Mouse (Mus musculus) lung, embryonic 15.5 days (tissue): ENCODE measurements around the gene Gm5039. TPM values are rescaled to one million over a fixed set of nuclear protein-coding genes. Genes with fewer than 3 reads are reported as not detected.
"Not testable (repeated sequence)": the region's sequence is repeated elsewhere in the genome, so short reads cannot be mapped to it uniquely, and the experiment has no call there.

Experiments
- ATAC-seq: fragments of 200-750 bp; cut with Nextera tagmentation; 2 replicates; pipeline ENCODE4 v1.8.0; 2017; ENCODE audit warnings: moderate number of reproducible peaks, borderline replicate concordance; ENCODE audit not compliant: low FRiP score, low TSS enrichment; ENCODE audit errors: extremely low read depth
- H3K27ac ChIP-seq: fragments of 300-500 bp; sonication (generic); 2 replicates; pipeline ENCODE4 v1.5.1; 2015; ENCODE audit warnings: moderate library complexity, mild to moderate bottlenecking, inconsistent platforms
- H3K27me3 ChIP-seq: fragments of 300-500 bp; sonication (generic); 2 replicates; pipeline ENCODE4 v1.6.1; 2015; ENCODE audit warnings: inconsistent platforms
- H3K36me3 ChIP-seq: fragments of 300-500 bp; sonication (generic); 2 replicates; pipeline ENCODE4 v1.6.1; 2015; ENCODE audit warnings: inconsistent platforms
- H3K4me1 ChIP-seq: fragments of 300-500 bp; sonication (generic); 2 replicates; pipeline ENCODE4 v1.6.1; 2015; ENCODE audit warnings: inconsistent platforms
- H3K4me2 ChIP-seq: fragments of 300-500 bp; sonication (generic); 2 replicates; pipeline ENCODE4 v1.6.1; 2015; ENCODE audit warnings: inconsistent platforms, mild to moderate bottlenecking, moderate library complexity
- H3K4me3 ChIP-seq: fragments of 300-500 bp; sonication (generic); 2 replicates; pipeline ENCODE4 v1.5.1; 2015; ENCODE audit warnings: mild to moderate bottlenecking, inconsistent platforms
- H3K9ac ChIP-seq: fragments of 300-500 bp; sonication (generic); 2 replicates; pipeline ENCODE4 v1.6.1; 2015; ENCODE audit warnings: inconsistent platforms
- H3K9me3 ChIP-seq: fragments of 300-500 bp; sonication (generic); 2 replicates; pipeline ENCODE4 v1.6.1; 2016; ENCODE audit warnings: inconsistent platforms
- WGBS: fragments of 180-500 bp; shearing (Covaris S2); methylation state at CpG from one replicate; pipeline ENCODE4 v1.1.7; 2015; 5-methylcytosine and 5-hydroxymethylcytosine counted together
- polyA plus RNA-seq: library from polyadenylated mRNA; unstranded; fragments of >200 nt; fragmentation: Nextera tagmentation; extraction: Ambion mirVana; gene quantifications from 2 replicates; pipeline ENCODE4 v1.2.1, GENCODE M21; 2015

Gm5039 gene
- polyA plus RNA-seq, result not detected in 2 replicates

GRCm38 (mm10) chr12:88323926-88324325 lies at the start of gene Gm5039:
Gene Gm5039, minus strand, starts transcription at chr12:88324026.
- not testable (repeated sequence) for H3K9me3 ChIP-seq, H3K9ac ChIP-seq, ATAC-seq, H3K4me3 ChIP-seq, H3K36me3 ChIP-seq, H3K27ac ChIP-seq, H3K27me3 ChIP-seq, H3K4me2 ChIP-seq, H3K4me1 ChIP-seq
- 90% methylated on average over 2 of the region's 2 CpGs for WGBS

DNA sequence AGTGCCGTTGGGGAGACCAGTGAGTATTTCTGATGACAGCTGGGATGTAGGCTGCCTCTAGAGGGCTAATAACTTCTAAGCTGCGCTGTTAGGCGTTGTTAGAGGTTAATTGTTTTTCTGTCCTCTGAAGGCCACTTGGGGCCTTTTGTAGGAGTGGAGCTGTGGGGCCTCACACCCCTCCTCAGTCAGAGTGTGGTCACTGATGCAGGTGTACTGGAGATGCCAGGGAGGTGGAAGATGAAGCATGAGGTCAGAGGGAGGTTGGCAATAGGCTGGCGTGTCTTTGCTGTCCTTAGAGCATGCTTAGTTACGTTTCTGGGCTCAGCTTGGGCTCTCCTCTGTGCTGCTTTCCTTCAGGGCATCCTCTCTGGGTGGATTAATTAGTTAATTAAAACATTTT lies 48.2 kb upstream of the Gm5039 start:
- Histone ChIP-seq H3K9me3 (no peaks in the 10 kb centered on the region), H3K4me3 (no peak overlapping the region), H3K4me2 (no peak overlapping the region), H3K27me3 (no peaks in the 10 kb centered on the region), H3K36me3 (no peaks in the 10 kb centered on the region), H3K9ac (no peak overlapping the region), H3K27ac (no peak overlapping the region), H3K4me1 (no peaks in the 10 kb centered on the region)
- WGBS, result 57% methylated on average over 5 of the region's 5 CpGs
- peak; percentile 39; the same call in 1 of the 2 replicates for ATAC-seq

DNA sequence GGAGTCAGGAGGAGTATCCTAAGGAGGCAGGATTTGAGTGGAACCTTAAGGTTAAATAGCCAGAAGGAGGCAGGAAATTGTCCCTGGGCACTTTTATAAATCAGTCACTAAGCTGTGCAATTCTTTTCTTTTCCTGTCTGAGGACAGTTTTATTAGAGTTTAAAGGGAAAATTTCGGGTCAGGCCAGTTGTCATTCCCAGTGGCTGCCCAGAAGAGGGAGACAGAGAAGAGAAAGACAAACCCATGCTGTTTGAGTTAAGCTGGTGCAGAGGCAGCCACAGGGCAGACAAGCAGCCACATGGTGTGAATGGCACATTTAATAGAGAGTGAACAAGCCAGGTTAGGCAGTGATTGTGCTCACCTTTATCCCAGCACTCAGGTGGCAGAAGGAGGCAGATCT lies 46.5 kb upstream of the Gm5039 start:
- not testable (repeated sequence) for H3K9ac ChIP-seq, H3K27me3 ChIP-seq, H3K9me3 ChIP-seq, H3K27ac ChIP-seq, H3K4me3 ChIP-seq, ATAC-seq, H3K4me2 ChIP-seq, H3K36me3 ChIP-seq, H3K4me1 ChIP-seq
- 7% methylated on average over 1 of the region's 1 CpGs for WGBS

- not testable (repeated sequence) for H3K4me3 ChIP-seq, H3K9me3 ChIP-seq, H3K36me3 ChIP-seq, H3K4me2 ChIP-seq, H3K9ac ChIP-seq, H3K27me3 ChIP-seq, ATAC-seq, H3K27ac ChIP-seq, H3K4me1 ChIP-seq
- WGBS, result 71% methylated on average over 4 of the region's 4 CpGs
Observed at GRCm38 (mm10) chr12:88369690-88370089, 45.9 kb upstream of the Gm5039 start.

DNA sequence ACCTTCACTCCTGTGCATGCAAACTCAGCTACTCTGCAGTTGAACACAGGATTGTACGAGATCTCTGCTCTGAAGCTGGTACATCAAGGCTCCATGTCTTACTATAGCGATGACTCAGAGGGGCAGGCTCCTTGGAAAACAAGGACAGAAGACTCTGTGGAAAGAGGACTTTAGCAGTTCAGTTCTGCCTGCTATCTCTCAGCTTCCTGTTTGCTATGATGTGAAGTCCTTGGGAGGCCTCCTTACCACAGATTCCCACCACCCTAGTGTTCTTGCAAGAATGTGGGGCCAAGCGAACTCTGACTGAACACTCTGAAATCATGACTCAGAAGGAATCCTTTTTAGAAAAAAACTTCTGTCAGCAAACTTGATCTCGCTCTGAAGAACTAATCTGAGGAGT lies 44.8 kb upstream of the Gm5039 start:
- H3K4me1 ChIP-seq, result no peaks in the 10 kb centered on the region
- ATAC-seq, result no peak
- H3K27me3 ChIP-seq, result no peaks in the 10 kb centered on the region
- H3K9me3 ChIP-seq, result no peaks in the 10 kb centered on the region
- no peaks in the 10 kb centered on the region for H3K36me3 ChIP-seq
- WGBS, result 77% methylated on average over 4 of the region's 4 CpGs
- H3K4me2 ChIP-seq, result no peak overlapping the region
- no peak overlapping the region for H3K9ac ChIP-seq
- H3K27ac ChIP-seq, result no peak overlapping the region
- no peak overlapping the region for H3K4me3 ChIP-seq

GRCm38 (mm10) chr12:88367673-88368072 lies 43.8 kb upstream of the Gm5039 start:
- H3K27ac ChIP-seq, result no peak overlapping the region
- no peak for ATAC-seq
- no peaks in the 10 kb centered on the region for H3K4me1 ChIP-seq
- no peak overlapping the region for H3K4me3 ChIP-seq
- no peaks in the 10 kb centered on the region for H3K9me3 ChIP-seq
- H3K36me3 ChIP-seq, result no peaks in the 10 kb centered on the region
- no peak overlapping the region for H3K9ac ChIP-seq
- H3K4me2 ChIP-seq, result no peak overlapping the region
- no peaks in the 10 kb centered on the region for H3K27me3 ChIP-seq
- WGBS, result 77% methylated on average over 4 of the region's 4 CpGs

DNA sequence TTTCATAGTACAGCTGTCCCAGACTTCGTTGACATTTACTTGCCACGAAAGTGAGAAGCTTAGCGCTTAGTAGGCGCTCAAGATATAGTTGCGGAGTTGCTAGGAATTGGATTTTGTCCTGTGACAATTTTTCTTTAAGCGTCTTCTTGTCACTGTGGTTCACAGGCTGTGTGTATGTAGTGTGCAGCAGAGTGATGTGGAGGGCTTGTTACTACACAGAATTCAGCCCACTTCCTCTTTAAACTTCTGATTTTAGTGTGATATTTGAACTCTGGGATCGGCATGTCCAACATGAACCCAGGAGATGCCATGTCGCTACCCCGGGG lies 37.3 kb upstream of the Gm5039 start:
- H3K4me1 ChIP-seq, result peaks cover 7% of the 10 kb centered on the region; the same call in 1 of the 2 replicates
- peak overlapping the region; percentile 86 for H3K4me2 ChIP-seq
- peak overlapping the region; percentile 60 for H3K9ac ChIP-seq
- 41% methylated on average over 9 of the region's 9 CpGs for WGBS
- no peaks in the 10 kb centered on the region for H3K27me3 ChIP-seq
- no peaks in the 10 kb centered on the region for H3K9me3 ChIP-seq
- no peak overlapping the region for H3K27ac ChIP-seq
- no peak for ATAC-seq
- H3K36me3 ChIP-seq, result no peaks in the 10 kb centered on the region
- peak overlapping the region; percentile 85 for H3K4me3 ChIP-seq

DNA sequence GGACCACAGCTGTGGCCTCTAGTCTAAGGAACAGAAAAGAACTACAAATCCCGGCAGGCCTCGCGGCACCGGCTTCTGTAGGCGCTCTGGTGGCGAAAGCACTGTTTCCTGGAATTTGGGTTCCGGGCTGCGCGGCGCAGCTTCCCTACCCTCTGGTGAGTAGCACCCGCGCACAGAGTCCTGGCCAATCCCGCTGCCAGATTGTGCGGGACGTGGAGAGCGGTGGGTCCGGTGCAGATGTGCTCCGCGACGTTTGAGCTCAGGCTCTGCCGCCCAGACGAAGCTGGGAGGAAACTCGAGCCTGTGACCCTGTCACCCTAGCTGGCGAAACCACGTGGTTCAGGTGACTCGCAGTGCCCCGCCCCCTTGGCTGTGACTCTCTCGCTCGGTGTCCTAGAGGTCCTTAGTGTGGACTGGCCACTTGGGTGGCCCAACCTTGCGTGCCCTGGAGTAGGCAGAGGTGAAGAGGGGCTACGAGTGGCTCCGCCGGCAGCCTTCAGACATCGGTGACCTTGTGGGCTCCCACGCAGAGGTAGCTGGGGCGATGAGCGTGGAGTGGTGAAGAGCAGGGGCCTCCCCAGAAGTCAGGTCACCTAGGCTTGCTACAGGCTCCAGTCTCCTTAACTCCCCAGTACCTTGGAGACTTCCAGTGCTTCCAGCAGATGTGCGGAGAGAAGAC lies 36.8 kb upstream of the Gm5039 start, which contains the start of gene Adck1:
Adck1 (plus strand) TSS at position 114 of the 679 bp plus-strand sequence.
- peak within 1 kb of the TSS; percentile 70 for H3K27ac ChIP-seq
- peak within 1 kb of the TSS; percentile 60 for H3K9ac ChIP-seq
- peaks cover 7% of the 10 kb centered on the region; the same call in 1 of the 2 replicates for H3K4me1 ChIP-seq
- under 1% methylated on average over 38 of the region's 38 CpGs for WGBS
- no peaks in the 10 kb centered on the region for H3K27me3 ChIP-seq
- no peaks in the 10 kb centered on the region for H3K36me3 ChIP-seq
- peak within 1 kb of the TSS; percentile 85 for H3K4me3 ChIP-seq
- peak; percentile 95 for ATAC-seq
- H3K4me2 ChIP-seq, result peak within 1 kb of the TSS; percentile 86
- H3K9me3 ChIP-seq, result no peaks in the 10 kb centered on the region

- Histone ChIP-seq H3K27me3 (no peaks in the 10 kb centered on the region), H3K9me3 (no peaks in the 10 kb centered on the region), H3K27ac (no peak overlapping the region), H3K4me1 (no peaks in the 10 kb centered on the region), H3K9ac (0 out of 2 replicates have a peak overlapping the region, but pooled peaks have one; percentile 19), H3K36me3 (no peaks in the 10 kb centered on the region), H3K4me3 (peak overlapping the region; percentile 31), H3K4me2 (peak overlapping the region; percentile 55)
- peak; percentile 35 for ATAC-seq
- 15% methylated on average over 40 of the region's 41 CpGs for WGBS
Observed at GRCm38 (mm10) chr12:88354182-88354702, 30.4 kb upstream of the Gm5039 start.

DNA sequence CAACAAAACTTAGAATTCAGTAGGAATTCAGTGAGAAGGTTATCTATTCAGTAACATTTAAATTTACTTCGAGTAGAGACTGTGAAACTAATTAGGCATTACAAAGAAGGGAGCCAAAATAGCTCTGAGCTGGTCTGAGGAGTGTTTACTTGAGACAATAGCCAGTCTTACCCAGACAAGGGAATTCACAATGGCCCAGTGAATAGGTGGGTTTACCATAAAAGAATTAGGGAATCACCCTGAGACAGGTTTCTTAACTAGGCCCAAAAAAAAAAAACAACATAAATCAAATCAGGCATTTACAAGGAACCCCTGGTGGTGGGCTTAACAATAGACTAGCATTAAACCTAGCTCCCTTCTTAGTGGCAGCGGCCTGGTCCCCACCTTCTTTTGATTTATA lies 17.5 kb upstream of the Gm5039 start:
- WGBS, result 53% methylated on average over 2 of the region's 2 CpGs

DNA sequence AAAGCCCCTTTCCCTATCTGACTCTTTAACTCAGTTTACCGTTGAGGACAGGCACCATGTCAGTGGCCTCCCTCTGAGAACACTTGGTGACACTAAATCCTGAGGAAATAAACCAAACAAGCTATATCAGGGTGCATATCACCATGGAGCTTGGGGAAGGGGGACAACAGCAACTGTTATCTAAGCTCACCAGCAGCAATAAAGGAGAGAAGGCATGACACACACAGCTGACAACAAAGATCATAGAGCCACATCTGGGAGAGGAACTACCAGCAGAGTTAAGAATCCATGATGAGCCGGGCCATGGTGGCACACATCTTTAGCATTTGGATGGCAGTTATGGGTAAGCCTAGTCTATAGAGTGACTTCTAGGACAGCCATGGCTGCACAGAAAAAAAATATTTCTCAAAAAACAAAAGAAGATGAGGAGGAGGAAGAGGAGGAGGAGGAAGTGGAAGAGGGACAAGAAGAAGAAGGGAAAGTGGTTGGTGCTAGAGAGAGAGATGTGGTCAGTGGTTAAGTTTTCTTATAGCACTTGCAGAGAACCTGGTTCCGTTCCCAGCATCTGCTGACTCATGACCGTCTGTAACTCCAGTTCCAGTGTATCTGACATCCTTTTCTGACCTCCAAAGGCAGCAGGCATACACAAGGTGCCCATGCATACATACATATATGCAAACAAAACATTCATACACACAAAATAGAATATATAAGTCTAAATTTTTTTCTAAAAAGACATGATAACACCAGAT lies 13.0 kb upstream of the Gm5039 start:
- H3K9ac ChIP-seq, H3K4me2 ChIP-seq, H3K4me1 ChIP-seq, H3K27me3 ChIP-seq, H3K9me3 ChIP-seq, H3K36me3 ChIP-seq, H3K4me3 ChIP-seq, ATAC-seq, H3K27ac ChIP-seq: not testable (repeated sequence)
- WGBS, result 63% methylated on average over 4 of the region's 4 CpGs

More for the DNA sequence above, 17.5 kb upstream of the Gm5039 start:
- not testable (repeated sequence) for H3K9ac ChIP-seq, H3K4me3 ChIP-seq, H3K27me3 ChIP-seq, H3K9me3 ChIP-seq, H3K4me2 ChIP-seq, ATAC-seq, H3K36me3 ChIP-seq, H3K27ac ChIP-seq, H3K4me1 ChIP-seq

DNA sequence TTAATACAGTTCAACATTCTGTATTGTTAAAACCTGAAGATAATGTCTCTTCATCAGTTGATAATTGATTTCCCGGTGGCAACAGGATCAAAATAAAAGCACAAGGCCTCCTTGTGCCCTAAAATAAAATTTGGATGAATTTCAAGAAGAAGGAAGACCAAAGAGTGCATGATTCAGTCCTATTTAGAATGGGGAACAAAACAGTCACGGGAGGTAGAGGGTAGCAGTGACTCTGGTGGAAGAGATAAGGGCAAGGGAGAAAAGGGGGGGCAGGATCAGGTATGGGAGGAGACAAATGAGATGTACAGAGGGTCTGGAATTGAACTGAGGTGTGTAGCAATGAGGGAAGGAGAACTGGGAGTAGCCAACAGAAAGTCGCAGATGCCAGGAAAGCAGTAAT lies 9.3 kb downstream of the Gm5039 start:
- no peak overlapping the region for H3K4me2 ChIP-seq
- H3K27me3 ChIP-seq, result no peaks in the 10 kb centered on the region
- no peak overlapping the region for H3K27ac ChIP-seq
- H3K9me3 ChIP-seq, result no peaks in the 10 kb centered on the region
- no peak overlapping the region for H3K9ac ChIP-seq
- H3K4me3 ChIP-seq, result no peak overlapping the region
- no peaks in the 10 kb centered on the region for H3K4me1 ChIP-seq
- ATAC-seq, result no peak
- 68% methylated on average over 3 of the region's 3 CpGs for WGBS
- H3K36me3 ChIP-seq, result no peaks in the 10 kb centered on the region
